Mouse (Mus musculus) kidney, postnatal 4 days (tissue): Measurements from ENCODE around the gene Ccdc39.

Source experiments
- DNase-seq, 2 experiments: peaks; one replicate each; pipeline ENCODE4 v3.0.0; 2021; ENCODE audit warnings: mixed read lengths in 2 of 2

The Ccdc39 gene

GRCm38 (mm10) chr3:33843801-33844632 lies at the start of gene Ccdc39:
Ccdc39 (minus strand) TSS chr3:33844310.
- peak; percentile 80 to 85 for DNase-seq

GRCm38 (mm10) chr3:33893433-33893832 lies 49.3 kb upstream of the Ccdc39 start:
- no peak for DNase-seq

GRCm38 (mm10) chr3:33887438-33887837 lies 43.3 kb upstream of the Ccdc39 start:
- DNase-seq = no peak

GRCm38 (mm10) chr3:33883105-33883504 lies 39.0 kb upstream of the Ccdc39 start:
- DNase-seq = no peak

- DNase-seq = no peak
Measured at GRCm38 (mm10) chr3:33882695-33883094, 38.6 kb upstream of the Ccdc39 start.

- no peak for DNase-seq
Measured at GRCm38 (mm10) chr3:33878661-33879060, 34.6 kb upstream of the Ccdc39 start.

GRCm38 (mm10) chr3:33874456-33875286 lies 30.6 kb upstream of the Ccdc39 start:
- DNase-seq = no peak

- DNase-seq = no peak
Measured at GRCm38 (mm10) chr3:33873837-33874236, 29.7 kb upstream of the Ccdc39 start.

GRCm38 (mm10) chr3:33873366-33873765 lies 29.3 kb upstream of the Ccdc39 start:
- DNase-seq = no peak

- no peak for DNase-seq
Measured at GRCm38 (mm10) chr3:33864000-33864540, 20.0 kb upstream of the Ccdc39 start.

- DNase-seq = no peak
Measured at GRCm38 (mm10) chr3:33858939-33859338, 14.8 kb upstream of the Ccdc39 start.

- no peak for DNase-seq
Measured at GRCm38 (mm10) chr3:33853062-33853461, 9.0 kb upstream of the Ccdc39 start.

GRCm38 (mm10) chr3:33850856-33851255 lies 6.7 kb upstream of the Ccdc39 start:
- no peak for DNase-seq

- no peak for DNase-seq
Measured at GRCm38 (mm10) chr3:33846639-33847038, 2.5 kb upstream of the Ccdc39 start.

GRCm38 (mm10) chr3:33838877-33839276 lies 5.2 kb downstream of the Ccdc39 start:
- peak; percentile 16 to 21 for DNase-seq

- no peak for DNase-seq
Measured at GRCm38 (mm10) chr3:33836576-33836975, 7.5 kb downstream of the Ccdc39 start.

GRCm38 (mm10) chr3:33832351-33832750 lies 11.8 kb downstream of the Ccdc39 start:
- DNase-seq = no peak

- DNase-seq = peak; percentile 16 to 29
Measured at GRCm38 (mm10) chr3:33824135-33824946, 19.8 kb downstream of the Ccdc39 start.

- no peak for DNase-seq
Measured at GRCm38 (mm10) chr3:33807151-33807550, 37.0 kb downstream of the Ccdc39 start.

GRCm38 (mm10) chr3:33800513-33800820 lies 43.6 kb downstream of the Ccdc39 start:
- DNase-seq = no peak

- peak; percentile 99 for DNase-seq
Measured at GRCm38 (mm10) chr3:33799617-33800512, 44.2 kb downstream of the Ccdc39 start, which contains the start of gene Ttc14. Ttc14 (plus strand) TSS chr3:33799832.

GRCm38 (mm10) chr3:33790975-33791374 lies 53.1 kb downstream of the Ccdc39 start:
- DNase-seq = no peak
